Comparison of ENCODE assay signal across 8 mouse cellular contexts in the genomic region with DNA sequence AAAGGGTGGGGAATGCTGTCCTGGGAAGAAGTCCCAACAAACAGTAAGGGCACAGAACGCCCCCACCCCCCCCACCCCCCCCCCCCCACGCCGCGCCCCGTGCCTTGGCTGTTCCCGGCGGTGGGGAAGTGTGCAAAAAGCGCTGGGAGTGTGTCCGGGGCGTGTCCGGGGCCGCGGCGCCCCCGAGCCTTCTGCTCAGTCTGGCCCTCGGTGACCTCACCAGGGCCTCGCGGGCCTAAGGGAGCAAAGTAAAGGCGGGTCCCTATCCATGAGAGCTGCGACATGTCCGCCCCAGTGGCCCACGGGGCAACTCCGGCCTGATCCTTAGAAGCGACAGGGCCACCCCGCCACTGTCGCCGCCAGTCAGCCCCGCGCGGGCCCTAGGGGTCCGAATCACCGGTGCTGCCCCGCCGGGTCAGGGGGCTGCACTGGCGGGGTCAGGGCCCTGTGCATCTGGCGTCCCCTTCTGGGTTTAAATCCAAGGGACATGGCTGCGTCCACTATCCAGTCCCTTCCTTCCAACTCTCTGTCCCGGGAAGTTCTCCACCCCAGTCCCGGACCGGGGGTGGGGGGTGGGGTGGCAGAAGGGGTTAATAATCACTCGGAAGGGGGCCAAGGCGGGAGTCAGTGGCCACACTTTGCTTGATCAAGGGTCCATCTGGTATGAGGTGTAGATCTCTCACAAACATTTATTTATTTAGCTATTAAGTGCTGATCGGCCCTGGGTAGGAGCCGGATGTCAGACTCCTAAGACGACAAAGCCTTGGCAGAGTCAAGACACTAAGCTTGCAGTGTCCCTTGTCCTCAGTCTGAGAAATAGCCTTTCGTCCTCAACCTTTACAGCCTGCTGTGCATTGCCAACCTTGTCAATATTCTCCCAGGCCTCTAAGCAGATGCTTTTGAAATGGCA. TPM values are rescaled to one million over a fixed set of nuclear protein-coding genes. Genes with fewer than 3 reads are reported as not detected.
DNase-seq lines count a peak whose midpoint lies in the region; ATAC-seq and TF ChIP-seq lines count a peak whose summit lies in the region.

A gene (minus strand): TSS at position 14 of the 910 bp plus-strand sequence.

- peak within 1 kb of the TSS; percentile 100 for H3K27ac ChIP-seq in heart, adult 2 months
- H3K27ac ChIP-seq in kidney, adult 2 months (ENCODE audit: insufficient read depth, low read depth, low read length), result peak within 1 kb of the TSS; percentile 98
- H3K27ac ChIP-seq in limb, embryonic 15.5 days, result peak within 1 kb of the TSS; percentile 91
- H3K27ac ChIP-seq in midbrain, embryonic 15.5 days, result peak within 1 kb of the TSS; percentile 81

- H3K9ac ChIP-seq in heart, adult 2 months (ENCODE audit: low read depth, low read length), result peak within 1 kb of the TSS; percentile 99
- peak within 1 kb of the TSS; percentile 67 for H3K9ac ChIP-seq in limb, embryonic 15.5 days
- peak within 1 kb of the TSS; percentile 67 for H3K9ac ChIP-seq in midbrain, embryonic 15.5 days

- ATAC-seq in erythroblast, adult 5-6 weeks (replicated peaks; ENCODE audit: low FRiP score, poor library complexity, severe bottlenecking), result no peak
- ATAC-seq in limb, embryonic 15.5 days (ENCODE audit: insufficient number of reproducible peaks, low FRiP score, low TSS enrichment, low read depth), result peak; percentile 72
- ATAC-seq in midbrain, embryonic 15.5 days (replicated peaks), result peak; percentile 51

- H3K4me1 ChIP-seq in erythroblast, embryonic 14.5 days (ENCODE audit: control insufficient read depth), result peaks cover 18% of the 10 kb centered on the region
- peaks cover 7% of the 10 kb centered on the region for H3K4me1 ChIP-seq in heart, adult 2 months (ENCODE audit: control insufficient read depth, insufficient read depth, low read length)
- peaks cover 37% of the 10 kb centered on the region for H3K4me1 ChIP-seq in kidney, adult 2 months (ENCODE audit: control insufficient read depth, insufficient read depth, low read length)
- H3K4me1 ChIP-seq in limb, embryonic 15.5 days, result peaks cover 47% of the 10 kb centered on the region
- H3K4me1 ChIP-seq in midbrain, embryonic 15.5 days, result peaks cover 26% of the 10 kb centered on the region

- peaks cover 8% of the 10 kb centered on the region for H3K79me2 ChIP-seq in heart, adult 2 months (replicated peaks; ENCODE audit: control insufficient read depth, insufficient read depth, low read length)

- peak; percentile 40 for DNase-seq in embryo, embryonic 11.5 days (ENCODE audit: low read depth, low spot score)
- peak; percentile 88 to 92 for DNase-seq in heart, adult 2 months
- DNase-seq in kidney, adult 2 months, result peak; percentile 92
- DNase-seq in spleen, postnatal 10 days (ENCODE audit: low spot score in 2 of 2), result peak; percentile 19 to 52

- peak within 1 kb of the TSS; percentile 75 for H3K4me3 ChIP-seq in erythroblast, embryonic 14.5 days (replicated peaks)
- peak within 1 kb of the TSS; percentile 86 for H3K4me3 ChIP-seq in heart, adult 2 months
- peak within 1 kb of the TSS; percentile 74 for H3K4me3 ChIP-seq in kidney, adult 2 months (ENCODE audit: insufficient read depth, low read depth, low read length)
- peak within 1 kb of the TSS; percentile 67 for H3K4me3 ChIP-seq in limb, embryonic 15.5 days
- H3K4me3 ChIP-seq in midbrain, embryonic 15.5 days, result peak within 1 kb of the TSS; percentile 68

- H3K9me3 ChIP-seq in erythroblast, embryonic 14.5 days (ENCODE audit: control insufficient read depth, low read length), result no peaks in the 10 kb centered on the region
- H3K9me3 ChIP-seq in limb, embryonic 15.5 days, result no peaks in the 10 kb centered on the region
- no peaks in the 10 kb centered on the region for H3K9me3 ChIP-seq in midbrain, embryonic 15.5 days

- intact Hi-C loops in heart, adult 2 months (cut with DNase I), result loop anchor here (10.0 kb wide), 1 partner anchor 276 kb away; a partner anchor contains a TSS

- TF ChIP-seq POLR2A in heart, adult 2 months (IDR thresholded peaks at IDR 0.05; ENCODE audit: insufficient read depth, low read depth, low read length), result peak; percentile 64; the same call in 1 of the 2 replicates
- no peak for TF ChIP-seq POLR2A in kidney, adult 2 months (IDR thresholded peaks at IDR 0.05; ENCODE audit: low read depth, low read length)

- TF ChIP-seq EP300 in heart, adult 2 months (IDR thresholded peaks at IDR 0.05; ENCODE audit: insufficient read depth, low read depth, low read length), result 0 out of 2 replicates have a peak, but pooled peaks have one; percentile 6

- 3% methylated on average over 33 of the region's 46 CpGs for WGBS in heart, adult 2 months
- under 1% methylated on average over 45 of the region's 46 CpGs for WGBS in kidney, adult 2 months
- WGBS in limb, embryonic 15.5 days, result 2% methylated on average over 37 of the region's 46 CpGs
- WGBS in midbrain, embryonic 15.5 days, result 2% methylated on average over 35 of the region's 46 CpGs

- peak within 1 kb of the TSS; percentile 83 for H3K4me2 ChIP-seq in limb, embryonic 15.5 days
- peak within 1 kb of the TSS; percentile 96 for H3K4me2 ChIP-seq in midbrain, embryonic 15.5 days

- H3K27me3 ChIP-seq in erythroblast, embryonic 14.5 days (ENCODE audit: control insufficient read depth), result peaks cover 23% of the 10 kb centered on the region
- no peaks in the 10 kb centered on the region for H3K27me3 ChIP-seq in heart, adult 2 months (ENCODE audit: control insufficient read depth, insufficient read depth, low read length)
- H3K27me3 ChIP-seq in kidney, adult 2 months (replicated peaks; ENCODE audit: control insufficient read depth, insufficient read depth, low read length), result no peaks in the 10 kb centered on the region
- H3K27me3 ChIP-seq in limb, embryonic 15.5 days, result no peaks in the 10 kb centered on the region
- H3K27me3 ChIP-seq in midbrain, embryonic 15.5 days (replicated peaks), result no peaks in the 10 kb centered on the region

- H3K36me3 ChIP-seq in erythroblast, embryonic 14.5 days (ENCODE audit: control insufficient read depth), result no peaks in the 10 kb centered on the region
- H3K36me3 ChIP-seq in heart, adult 2 months (ENCODE audit: control insufficient read depth, insufficient read depth, low read length), result peaks cover 4% of the 10 kb centered on the region; the same call in 1 of the 2 replicates
- no peaks in the 10 kb centered on the region for H3K36me3 ChIP-seq in kidney, adult 2 months (ENCODE audit: control insufficient read depth, insufficient read depth, low read length)
- H3K36me3 ChIP-seq in limb, embryonic 15.5 days, result no peaks in the 10 kb centered on the region
- no peaks in the 10 kb centered on the region for H3K36me3 ChIP-seq in midbrain, embryonic 15.5 days (replicated peaks)

- TF ChIP-seq CTCF in heart, adult 2 months (IDR thresholded peaks at IDR 0.05), result no peak
- TF ChIP-seq CTCF in kidney, adult 2 months (conservative IDR thresholded peaks at IDR 0.05; ENCODE audit: insufficient read depth, insufficient read length, low read depth, low read length), result no peak

RNA-seq across cellular contexts. Expression of the gene that starts here (rescaled TPM):
- polyA plus RNA-seq in erythroblast, embryonic 14.5 days (2012), result 0.02 and 0.04 TPM in 2 replicates
- 1.3 and 1.7 TPM in 2 replicates for total RNA-seq in erythroblast, adult 5-6 weeks (2015; ENCODE audit: low replicate concordance)
- total RNA-seq in erythroblast, adult 5-6 weeks (2017; ENCODE audit: low replicate concordance), result 0.17 and 0.42 TPM in 2 replicates
- total RNA-seq in heart, adult 2 months (2021), result 10 to 100 TPM; 25.2 to 26.9 TPM
- 8.3 and 11.0 TPM in 2 replicates for polyA plus RNA-seq in heart, adult 2 months (2012; rRNA removed)
- 20.4 and 22.1 TPM in 2 replicates for polyA plus RNA-seq in kidney, adult 2 months (2012; rRNA removed)
- polyA plus RNA-seq in limb, embryonic 15.5 days (2015; fragmentation: Nextera tagmentation; extraction: Ambion mirVana), result 9.4 and 11.9 TPM in 2 replicates
- 5.6 and 5.9 TPM in 2 replicates for polyA plus RNA-seq in midbrain, embryonic 15.5 days (2015; fragmentation: Nextera tagmentation; extraction: Ambion mirVana)

Comparison
In these comparisons a context has a peak if more than half of its experiments do, and no peak if none do; other contexts are left out.
1. RNA of the gene that starts here (total RNA-seq): 25.2 to 26.9 TPM in heart, adult 2 months; 0.17 to 1.7 TPM in erythroblast, adult 5-6 weeks; every median in the first group is over 4 times any median in the second.
2. DNase-seq: peak in every context shown above with its lines; median percentile 92 in kidney, adult 2 months; 90 in heart, adult 2 months; 40 in embryo, embryonic 11.5 days; 36 in spleen, postnatal 10 days.
3. Peak in every context shown above with its lines, with median percentiles within 50 percentile points of each other: H3K4me3 ChIP-seq, H3K27ac ChIP-seq and H3K9ac ChIP-seq.